ENCODE assay signal across 13 mouse cellular contexts in the genomic region with DNA sequence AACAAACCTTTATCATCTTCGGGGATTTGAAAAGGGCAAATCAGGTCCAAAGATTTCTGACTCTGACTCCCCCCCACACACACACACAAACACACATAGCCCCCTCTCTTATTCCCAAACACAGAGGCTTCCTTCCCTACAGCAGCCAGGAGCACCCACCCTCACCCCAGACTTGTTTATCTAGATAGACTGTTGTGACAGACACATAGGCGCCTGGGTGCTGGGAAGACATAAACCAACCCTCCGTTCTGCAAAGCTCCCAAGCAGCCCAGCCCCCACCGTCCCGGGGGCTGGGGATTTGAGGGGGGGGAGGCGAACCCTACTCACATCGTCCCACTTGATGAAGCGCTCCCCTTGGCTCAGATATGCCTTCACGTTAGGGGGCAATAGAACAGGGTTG. TPM values are rescaled to one million over a fixed set of nuclear protein-coding genes. Genes with fewer than 3 reads are reported as not detected.
DNase-seq lines count a peak whose midpoint lies in the region; ATAC-seq lines count a peak whose summit lies in the region.
"Had no signal": no experiment of that assay in that cellular context is flagged by ENCODE, and none has a peak within 500 bp of the region (broad histone marks: within the 10 kb centered on the region; RNA-seq: fewer than 3 reads in every experiment).

No protein-coding gene starts in this region.

- peaks cover 50% of the 10 kb centered on the region for H3K4me1 ChIP-seq in heart, embryonic 10.5 days
- 0 out of 2 replicates have a peak, but pooled peaks cover 3% of the 10 kb centered on the region for H3K4me1 ChIP-seq in midbrain, embryonic 11.5 days (ENCODE audit: control insufficient read depth, insufficient read depth, low read length)
- H3K4me1 ChIP-seq in midbrain, embryonic 14.5 days (ENCODE audit: control insufficient read depth, insufficient read depth, low read length): peaks cover 5% of the 10 kb centered on the region; the same call in 1 of the 2 replicates
- H3K4me1 ChIP-seq in limb, embryonic 12.5 days (replicated peaks): peaks cover 26% of the 10 kb centered on the region

- no peak overlapping the region for H3K4me2 ChIP-seq in midbrain, embryonic 11.5 days
- H3K4me2 ChIP-seq in midbrain, embryonic 14.5 days (ENCODE audit: low read length): no peak overlapping the region
- peak overlapping the region; percentile 34; the same call in 1 of the 2 replicates for H3K4me2 ChIP-seq in limb, embryonic 12.5 days

- H3K9ac ChIP-seq in midbrain, embryonic 11.5 days (ENCODE audit: low read length): no peak overlapping the region
- no peak overlapping the region for H3K9ac ChIP-seq in midbrain, embryonic 14.5 days (replicated peaks; ENCODE audit: low read length)
- H3K9ac ChIP-seq in limb, embryonic 12.5 days (replicated peaks): no peak overlapping the region

- WGBS in heart, embryonic 10.5 days: 14% methylated on average over 9 of the region's 9 CpGs
- 31% methylated on average over 9 of the region's 9 CpGs for WGBS in midbrain, embryonic 11.5 days
- WGBS in midbrain, embryonic 14.5 days: 32% methylated on average over 9 of the region's 9 CpGs
- WGBS in limb, embryonic 12.5 days: 16% methylated on average over 9 of the region's 9 CpGs

- no peaks in the 10 kb centered on the region for H3K36me3 ChIP-seq in heart, embryonic 10.5 days
- no peaks in the 10 kb centered on the region for H3K36me3 ChIP-seq in midbrain, embryonic 11.5 days (ENCODE audit: control insufficient read depth, insufficient read depth, low read length)
- no peaks in the 10 kb centered on the region for H3K36me3 ChIP-seq in midbrain, embryonic 14.5 days (ENCODE audit: control insufficient read depth, insufficient read depth, low read length)
- H3K36me3 ChIP-seq in limb, embryonic 12.5 days: no peaks in the 10 kb centered on the region

- no peak for DNase-seq in heart, embryonic 10.5 days (ENCODE audit: low spot score)
- no peak for DNase-seq in heart, adult 9 months (ENCODE audit: low spot score in 2 of 2)
- peak; percentile 68 for DNase-seq in midbrain, embryonic 11.5 days (ENCODE audit: low spot score, missing footprints)
- DNase-seq in midbrain, embryonic 14.5 days: no peak
- DNase-seq in cerebellum, adult 11 months: no peak
- no peak for DNase-seq in adrenal gland, postnatal 36 days
- DNase-seq: cerebellum, adult 18-20 months had no signal

- H3K9me3 ChIP-seq in heart, embryonic 10.5 days: no peaks in the 10 kb centered on the region
- no peaks in the 10 kb centered on the region for H3K9me3 ChIP-seq in midbrain, embryonic 11.5 days (ENCODE audit: control insufficient read depth, low read length)
- H3K9me3 ChIP-seq in midbrain, embryonic 14.5 days (ENCODE audit: control insufficient read depth, low read length): no peaks in the 10 kb centered on the region
- no peaks in the 10 kb centered on the region for H3K9me3 ChIP-seq in limb, embryonic 12.5 days

- H3K27me3 ChIP-seq in heart, embryonic 10.5 days (ENCODE audit: insufficient read depth, poor library complexity, severe bottlenecking): peaks cover 87% of the 10 kb centered on the region
- H3K27me3 ChIP-seq in midbrain, embryonic 11.5 days (ENCODE audit: control insufficient read depth, insufficient read depth, low read length): peaks cover 2% of the 10 kb centered on the region; the same call in 1 of the 2 replicates
- 0 out of 2 replicates have a peak, but pooled peaks cover 5% of the 10 kb centered on the region for H3K27me3 ChIP-seq in midbrain, embryonic 14.5 days (ENCODE audit: control insufficient read depth, insufficient read depth, low read length)
- peaks cover 64% of the 10 kb centered on the region for H3K27me3 ChIP-seq in limb, embryonic 12.5 days

- no peak overlapping the region for H3K4me3 ChIP-seq in heart, embryonic 10.5 days
- no peak overlapping the region for H3K4me3 ChIP-seq in midbrain, embryonic 11.5 days (ENCODE audit: low read depth, low read length)
- no peak overlapping the region for H3K4me3 ChIP-seq in midbrain, embryonic 14.5 days (replicated peaks; ENCODE audit: low read depth, low read length)
- no peak overlapping the region for H3K4me3 ChIP-seq in limb, embryonic 12.5 days (replicated peaks)
- H3K4me3 ChIP-seq: myocyte had no signal

- no peak for ATAC-seq in midbrain, embryonic 11.5 days (ENCODE audit: low FRiP score)
- ATAC-seq in midbrain, embryonic 14.5 days (ENCODE audit: low FRiP score, low TSS enrichment): no peak
- no peak for ATAC-seq in limb, embryonic 12.5 days (ENCODE audit: insufficient number of reproducible peaks, insufficient read depth, low FRiP score, low TSS enrichment, low read depth)
- 0 out of 2 replicates have a peak, but pooled peaks have one; percentile 0 for ATAC-seq in megakaryocyte, adult 5-6 weeks (ENCODE audit: poor library complexity, severe bottlenecking)

- H3K27ac ChIP-seq in heart, embryonic 10.5 days: peak overlapping the region; percentile 70
- no peak overlapping the region for H3K27ac ChIP-seq in midbrain, embryonic 11.5 days (ENCODE audit: low read depth, low read length)
- no peak overlapping the region for H3K27ac ChIP-seq in midbrain, embryonic 14.5 days (replicated peaks; ENCODE audit: low read depth, low read length)
- no peak overlapping the region for H3K27ac ChIP-seq in limb, embryonic 12.5 days

RNA-seq across cellular contexts. Expression of a gene that starts 0.3 kb away (rescaled TPM):
- polyA plus RNA-seq in heart, embryonic 10.5 days (2016; fragmentation: Nextera tagmentation; extraction: Ambion mirVana): 1.4 and 1.6 TPM in 2 replicates
- polyA plus RNA-seq in midbrain, embryonic 11.5 days (2014; fragmentation: Nextera tagmentation; extraction: Ambion mirVana): 0.20 and 0.33 TPM in 2 replicates
- polyA plus RNA-seq in midbrain, embryonic 14.5 days (2014; fragmentation: Nextera tagmentation; extraction: Ambion mirVana): 0.40 and 0.74 TPM in 2 replicates
- 0.26 and 0.44 TPM in 2 replicates for polyA plus RNA-seq in limb, embryonic 12.5 days (2016; fragmentation: Nextera tagmentation; extraction: Ambion mirVana)
- 48.2 and 48.4 TPM in 2 replicates for total RNA-seq in megakaryocyte, adult 5-6 weeks (2015)
- 38.1 and 46.9 TPM in 2 replicates for total RNA-seq in megakaryocyte, adult 5-6 weeks (2017)
- 1 to 10 TPM; 1.4 to 1.7 TPM for total RNA-seq in adrenal gland, postnatal 36 days (2021)
- polyA plus RNA-seq: C2C12, myocyte had no signal

RNA-seq across cellular contexts. Expression of a gene that starts 17.6 kb away (rescaled TPM):
- 22.6 and 34.8 TPM in 2 replicates for polyA plus RNA-seq in heart, embryonic 10.5 days (2016; fragmentation: Nextera tagmentation; extraction: Ambion mirVana)
- polyA plus RNA-seq in midbrain, embryonic 11.5 days (2014; fragmentation: Nextera tagmentation; extraction: Ambion mirVana): 36.0 and 39.9 TPM in 2 replicates
- polyA plus RNA-seq in midbrain, embryonic 14.5 days (2014; fragmentation: Nextera tagmentation; extraction: Ambion mirVana): 25.2 and 30.8 TPM in 2 replicates
- 20.6 and 21.3 TPM in 2 replicates for polyA plus RNA-seq in limb, embryonic 12.5 days (2016; fragmentation: Nextera tagmentation; extraction: Ambion mirVana)
- 12.0 and 15.3 TPM in 2 replicates for total RNA-seq in megakaryocyte, adult 5-6 weeks (2015)
- 10.6 and 11.2 TPM in 2 replicates for total RNA-seq in megakaryocyte, adult 5-6 weeks (2017)
- total RNA-seq in adrenal gland, postnatal 36 days (2021): 10 to 100 TPM; 35.5 to 40.5 TPM

RNA-seq across cellular contexts. Expression of a gene that starts 24.1 kb away (rescaled TPM):
- 0.16 and 0.63 TPM in 2 replicates for polyA plus RNA-seq in heart, embryonic 10.5 days (2016; fragmentation: Nextera tagmentation; extraction: Ambion mirVana)
- polyA plus RNA-seq in midbrain, embryonic 11.5 days (2014; fragmentation: Nextera tagmentation; extraction: Ambion mirVana): not detected in 2 replicates
- not detected in 2 replicates for polyA plus RNA-seq in midbrain, embryonic 14.5 days (2014; fragmentation: Nextera tagmentation; extraction: Ambion mirVana)
- polyA plus RNA-seq in limb, embryonic 12.5 days (2016; fragmentation: Nextera tagmentation; extraction: Ambion mirVana): not detected in 2 replicates
- total RNA-seq in megakaryocyte, adult 5-6 weeks (2015): 0.07 and 0.11 TPM in 2 replicates
- 0.07 and 0.12 TPM in 2 replicates for total RNA-seq in megakaryocyte, adult 5-6 weeks (2017)
- under 1 TPM; 0.10 to 0.30 TPM for total RNA-seq in adrenal gland, postnatal 36 days (2021)

RNA-seq across cellular contexts. Expression of a gene that starts 34.5 kb away (rescaled TPM):
- 0.94 and 1.8 TPM in 2 replicates for polyA plus RNA-seq in heart, embryonic 10.5 days (2016; fragmentation: Nextera tagmentation; extraction: Ambion mirVana)
- polyA plus RNA-seq in midbrain, embryonic 11.5 days (2014; fragmentation: Nextera tagmentation; extraction: Ambion mirVana): 0.86 and 0.92 TPM in 2 replicates
- 0.59 and 0.73 TPM in 2 replicates for polyA plus RNA-seq in midbrain, embryonic 14.5 days (2014; fragmentation: Nextera tagmentation; extraction: Ambion mirVana)
- polyA plus RNA-seq in limb, embryonic 12.5 days (2016; fragmentation: Nextera tagmentation; extraction: Ambion mirVana): 0.51 and 0.74 TPM in 2 replicates
- total RNA-seq in megakaryocyte, adult 5-6 weeks (2015): 0.16 TPM in 1 of 2 replicates, not detected in the other
- 0.44 and 0.53 TPM in 2 replicates for total RNA-seq in megakaryocyte, adult 5-6 weeks (2017)
- 1 to 10 TPM; 4.8 to 5.6 TPM for total RNA-seq in adrenal gland, postnatal 36 days (2021)

RNA-seq across cellular contexts. Expression of a gene that starts 44.7 kb away (rescaled TPM):
- polyA plus RNA-seq in heart, embryonic 10.5 days (2016; fragmentation: Nextera tagmentation; extraction: Ambion mirVana): not detected in 2 replicates
- polyA plus RNA-seq in midbrain, embryonic 11.5 days (2014; fragmentation: Nextera tagmentation; extraction: Ambion mirVana): not detected in 2 replicates
- polyA plus RNA-seq in midbrain, embryonic 14.5 days (2014; fragmentation: Nextera tagmentation; extraction: Ambion mirVana): not detected in 2 replicates
- polyA plus RNA-seq in limb, embryonic 12.5 days (2016; fragmentation: Nextera tagmentation; extraction: Ambion mirVana): not detected in 2 replicates
- total RNA-seq in megakaryocyte, adult 5-6 weeks (2015): not detected in 2 replicates
- not detected in 2 replicates for total RNA-seq in megakaryocyte, adult 5-6 weeks (2017)
- total RNA-seq in adrenal gland, postnatal 36 days (2021): not detected
- total RNA-seq: hematopoietic stem cell, adult 5-6 weeks; left cerebral cortex, adult 8-10 months had no signal
- polyA plus RNA-seq: C2C12, myocyte had no signal
